Mouse (Mus musculus): ENCODE data around the gene Zfp653. TPM values are rescaled to one million over a fixed set of nuclear protein-coding genes. Genes with fewer than 3 reads are reported as not detected.
"Not testable (repeated sequence)": the region's sequence is repeated elsewhere in the genome, so short reads cannot be mapped to it uniquely, and the experiment has no call there.

The Zfp653 gene
- 1 to 10 TPM; 2.9 to 7.0 (median 6.5) TPM for polyA plus RNA-seq (2017; shearing (Covaris generic))

GRCm38 (mm10) chr9:22070791-22071573, at the start of gene Zfp653, which contains the start of gene Gm49318:
TSS of gene Zfp653 (minus strand) at chr9:22071376.
TSS of gene Gm49318 (minus strand) at chr9:22071259.
- ATAC-seq, result peak; percentile 86

- ATAC-seq, result no peak
Observed at GRCm38 (mm10) chr9:22119543-22119942, 48.4 kb upstream of the Zfp653 start.

- ATAC-seq, result peak; percentile 53
Observed at GRCm38 (mm10) chr9:22117754-22118456, 46.7 kb upstream of the Zfp653 start.

DNA sequence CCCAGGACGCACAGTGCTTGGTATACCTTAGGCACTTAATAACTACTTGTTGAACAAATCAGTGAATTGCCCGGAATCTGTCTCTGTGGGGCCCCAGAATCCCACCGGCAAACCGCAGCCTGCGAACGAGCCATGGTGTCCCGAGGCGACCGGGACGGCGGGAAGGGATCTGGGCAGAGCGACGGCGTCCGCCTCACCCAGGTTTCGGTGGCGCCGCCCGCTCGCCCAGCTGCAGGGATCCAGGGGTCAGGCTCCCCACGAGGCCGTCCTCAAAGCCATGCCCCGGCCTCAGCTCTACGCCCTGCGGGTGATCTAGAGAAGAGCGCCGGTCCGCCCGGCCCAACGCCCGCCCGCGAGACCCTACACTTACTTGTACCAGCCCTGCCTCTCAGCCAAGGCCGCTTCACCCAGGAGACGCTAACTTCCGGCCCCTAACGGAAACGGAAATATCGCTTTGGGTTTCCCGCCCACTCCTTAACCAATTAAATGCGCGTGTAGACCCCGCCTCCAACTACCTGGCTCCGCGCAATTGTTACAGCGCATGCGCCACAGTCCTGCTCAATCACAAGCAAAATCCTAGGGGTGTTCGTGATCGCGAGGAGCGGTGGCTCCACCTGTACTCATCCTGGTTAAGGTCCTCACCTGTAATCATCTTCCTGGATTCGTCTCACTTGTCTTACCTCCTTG, 45.7 kb upstream of the Zfp653 start, which contains the start of gene Elof1:
Gene Elof1 (minus strand): TSS at position 433 of the 687 bp plus-strand sequence.
- peak; percentile 97 for ATAC-seq

GRCm38 (mm10) chr9:22116086-22116485, 44.9 kb upstream of the Zfp653 start:
- ATAC-seq, result no peak

DNA sequence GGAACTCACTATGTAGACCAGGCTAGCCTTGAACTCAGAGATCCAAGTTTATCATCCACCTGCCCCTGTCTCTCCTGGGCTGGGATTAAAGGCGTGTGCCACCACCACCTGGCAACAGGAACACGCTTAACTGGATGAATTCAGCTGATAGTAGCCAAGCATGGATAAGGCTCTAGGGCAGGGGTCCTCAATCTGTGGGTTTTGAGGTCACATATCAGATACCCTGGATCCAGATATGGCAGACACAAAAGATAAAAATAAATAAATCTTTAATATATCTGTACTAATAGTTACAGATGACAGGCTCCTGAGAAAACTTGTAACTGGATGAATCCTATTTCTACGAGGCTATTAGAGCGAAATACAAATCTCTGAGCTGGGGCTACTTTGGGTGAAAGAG, 44.5 kb upstream of the Zfp653 start:
- no peak for ATAC-seq

- no peak for ATAC-seq
Observed at GRCm38 (mm10) chr9:22108194-22108593, 37.0 kb upstream of the Zfp653 start.

DNA sequence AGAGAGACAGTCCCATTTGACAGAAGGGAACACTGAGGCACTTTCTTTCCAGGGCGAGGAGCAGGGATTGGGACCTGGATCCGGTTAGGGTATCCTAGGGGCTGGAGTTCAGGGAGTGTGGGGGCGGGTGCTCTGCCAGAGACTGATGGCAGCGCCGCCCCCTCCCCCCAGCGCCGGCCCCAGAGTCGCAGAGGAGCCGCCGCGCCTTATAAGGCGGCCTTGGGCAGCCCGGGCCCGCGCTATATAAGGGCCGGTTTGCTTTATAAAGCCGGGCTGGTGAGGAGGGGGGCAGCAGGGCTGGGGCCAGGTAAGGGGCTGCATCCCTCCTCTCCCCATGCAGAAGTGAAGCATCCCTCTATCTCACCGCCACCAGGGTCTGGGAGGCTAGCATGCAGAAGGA, 28.7 kb upstream of the Zfp653 start:
- no peak for ATAC-seq

GRCm38 (mm10) chr9:22098993-22099696, 28.0 kb upstream of the Zfp653 start, which contains the start of gene Cnn1:
TSS of gene Cnn1 (plus strand) at chr9:22099216.
- ATAC-seq, result no peak

DNA sequence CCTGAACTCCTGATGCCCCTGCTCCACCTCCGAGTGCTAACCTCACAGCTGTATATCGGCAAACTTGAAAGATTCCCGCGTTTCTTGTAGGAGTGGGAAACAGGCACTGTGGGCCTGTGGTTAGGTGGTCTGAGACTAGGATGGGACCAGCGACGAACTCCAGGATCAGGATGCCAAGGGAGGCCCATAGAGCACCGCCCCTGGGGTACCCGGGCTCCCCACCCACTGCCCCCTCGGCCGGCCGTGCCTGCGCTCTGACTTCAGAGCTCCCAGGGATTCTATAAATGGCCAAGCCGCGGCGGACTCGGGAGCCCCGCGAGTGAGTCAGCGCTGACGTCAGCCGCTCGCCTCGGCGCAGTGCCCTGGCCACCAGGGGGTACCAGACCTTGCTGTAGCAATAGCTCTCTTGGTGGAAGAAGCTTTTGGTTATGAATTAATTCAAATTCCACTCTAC, 24.7 kb upstream of the Zfp653 start:
- peak; percentile 99 for ATAC-seq

GRCm38 (mm10) chr9:22092746-22093145, 21.6 kb upstream of the Zfp653 start:
- no peak for ATAC-seq

DNA sequence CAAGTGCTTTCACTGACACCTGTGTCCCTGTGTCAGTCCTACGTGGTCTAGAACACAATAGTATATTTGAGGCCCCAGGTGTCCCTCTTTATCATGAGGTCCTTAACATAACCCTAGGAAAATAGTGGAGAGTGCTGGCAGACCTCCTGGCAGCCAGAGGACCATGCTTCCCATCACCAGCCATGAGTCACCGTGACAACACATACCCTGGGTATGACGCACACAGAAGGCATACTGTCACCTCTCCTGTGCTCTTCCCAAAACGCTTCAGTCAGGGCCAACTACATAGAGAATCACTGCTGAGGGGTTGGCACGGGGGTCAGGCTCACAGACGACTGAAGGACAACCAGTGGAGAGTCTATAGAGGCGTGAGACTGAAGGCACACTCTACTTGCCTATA, 18.8 kb upstream of the Zfp653 start:
- no peak for ATAC-seq

DNA sequence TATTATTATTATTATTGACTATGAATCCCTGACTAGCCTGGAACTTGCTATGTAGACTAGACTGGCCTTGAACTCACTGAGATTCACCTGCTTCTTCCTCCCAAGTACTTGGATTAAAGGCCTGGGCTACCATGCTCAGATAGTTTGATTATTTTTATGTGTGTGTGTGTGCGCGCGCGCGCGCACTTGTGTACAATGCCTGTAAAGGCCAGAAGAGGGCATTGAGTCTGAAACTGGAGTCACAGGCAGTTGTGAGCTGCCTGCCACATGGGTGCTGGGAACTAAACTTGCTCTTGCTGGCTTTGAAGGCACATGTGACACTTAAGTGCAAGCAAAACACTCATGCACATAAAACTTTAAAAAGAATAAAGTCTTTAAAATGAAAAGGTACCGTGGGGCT, 18.1 kb upstream of the Zfp653 start:
- no peak for ATAC-seq

DNA sequence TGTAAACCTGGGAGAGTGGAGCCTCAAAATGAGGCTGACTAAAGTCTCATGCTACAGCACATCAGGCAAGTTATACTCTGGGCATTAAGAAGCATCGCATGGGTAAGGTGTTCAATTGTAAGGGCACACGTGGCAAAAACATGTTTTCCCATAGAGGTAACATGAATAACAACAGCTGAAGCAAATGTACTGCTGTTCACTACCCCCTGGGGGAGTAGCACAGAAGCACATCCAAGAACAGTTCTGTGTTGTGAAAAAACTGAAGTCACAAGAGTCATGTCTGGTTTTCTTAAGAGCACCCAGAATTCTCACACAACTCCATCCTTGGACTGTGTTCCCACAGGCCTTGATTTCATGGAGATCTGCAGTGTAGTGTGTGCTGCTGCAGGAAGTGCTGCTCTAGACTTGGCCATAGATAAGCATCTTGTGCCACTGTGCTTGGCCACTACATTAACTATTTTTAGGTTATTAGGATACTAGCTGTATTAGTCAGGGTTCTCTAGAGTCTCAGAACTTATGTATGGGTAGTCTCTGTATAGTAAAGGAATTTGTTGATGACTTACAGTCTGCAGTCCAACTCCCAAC, 15.9 kb upstream of the Zfp653 start:
- ATAC-seq, result no peak

DNA sequence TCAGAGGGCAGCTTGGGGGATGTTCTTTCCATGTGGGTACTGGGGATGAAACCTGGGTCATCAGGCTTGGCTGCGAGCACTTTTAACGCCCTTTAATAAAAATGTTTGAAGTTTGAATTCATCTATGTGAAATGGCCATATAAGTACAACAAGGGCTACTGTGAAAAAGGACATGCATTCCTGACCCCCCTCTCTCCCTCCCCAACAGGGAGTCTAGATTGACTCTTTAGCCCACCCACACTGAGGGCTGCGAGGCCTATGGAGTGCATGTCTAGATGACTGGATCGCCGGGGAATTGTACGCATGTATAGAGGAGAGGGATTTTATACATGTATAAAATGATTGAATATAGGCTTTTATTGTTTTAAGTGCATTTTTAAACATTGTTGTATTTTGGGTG, 14.8 kb upstream of the Zfp653 start:
- ATAC-seq, result no peak

DNA sequence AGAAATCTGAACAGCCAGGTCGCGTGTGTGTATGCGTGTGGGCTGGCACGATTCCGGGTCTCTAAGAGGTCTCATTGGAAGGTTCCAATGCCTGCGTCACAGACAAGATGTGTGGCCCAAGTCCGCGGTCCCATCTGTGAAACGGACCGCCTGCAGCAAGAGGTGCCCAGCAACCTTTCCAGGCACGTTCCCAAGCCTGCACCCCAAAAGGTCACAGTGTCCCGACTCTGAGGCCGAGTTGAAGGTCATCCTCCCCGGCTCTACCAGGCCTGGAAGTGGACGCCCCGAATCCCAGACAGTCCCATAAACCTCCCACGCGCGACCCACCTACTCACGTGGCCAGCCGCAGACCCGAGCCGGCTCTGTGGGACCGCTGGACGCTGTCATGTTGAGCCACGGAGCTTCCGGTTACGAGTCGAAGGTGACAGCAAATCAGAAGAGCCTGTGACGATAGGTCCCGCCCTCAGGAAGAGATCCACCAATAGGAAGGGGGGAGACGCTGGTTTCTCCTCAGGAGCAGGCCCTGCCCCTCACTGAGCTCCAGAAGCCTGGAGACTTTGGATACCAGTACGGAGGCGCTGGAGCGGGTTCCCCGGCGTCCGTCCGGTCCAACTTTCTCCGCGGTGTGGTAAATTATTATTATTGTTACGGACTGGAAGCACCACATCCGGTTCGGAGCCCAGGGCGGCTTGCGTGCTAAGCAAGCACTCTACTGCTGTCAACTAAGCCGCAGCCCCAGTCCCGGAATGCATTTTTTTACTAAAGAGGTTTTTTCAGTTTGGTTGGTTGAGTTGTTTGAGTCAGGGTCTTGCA, 14.1 kb upstream of the Zfp653 start, which contains the start of gene Ecsit:
Gene Ecsit (minus strand): TSS at position 417 of the 813 bp plus-strand sequence.
- peak; percentile 98 for ATAC-seq

DNA sequence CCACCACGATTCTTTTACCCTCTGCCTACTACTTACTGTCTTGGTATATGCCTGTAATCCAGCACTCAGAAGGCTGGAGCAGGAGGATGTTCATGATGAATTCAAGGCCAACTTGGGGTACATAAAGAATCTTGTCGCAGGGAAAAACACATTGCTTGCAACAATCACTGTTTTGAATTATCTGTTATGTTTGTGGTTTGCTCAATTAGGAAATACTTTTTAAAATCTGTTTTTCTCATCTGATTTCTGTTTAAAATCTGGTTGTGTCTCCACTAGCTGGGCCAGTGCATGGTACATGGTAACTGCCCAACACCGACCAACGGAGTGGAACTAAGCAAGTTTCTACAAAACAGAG, 13.5 kb upstream of the Zfp653 start:
- ATAC-seq, result no peak

DNA sequence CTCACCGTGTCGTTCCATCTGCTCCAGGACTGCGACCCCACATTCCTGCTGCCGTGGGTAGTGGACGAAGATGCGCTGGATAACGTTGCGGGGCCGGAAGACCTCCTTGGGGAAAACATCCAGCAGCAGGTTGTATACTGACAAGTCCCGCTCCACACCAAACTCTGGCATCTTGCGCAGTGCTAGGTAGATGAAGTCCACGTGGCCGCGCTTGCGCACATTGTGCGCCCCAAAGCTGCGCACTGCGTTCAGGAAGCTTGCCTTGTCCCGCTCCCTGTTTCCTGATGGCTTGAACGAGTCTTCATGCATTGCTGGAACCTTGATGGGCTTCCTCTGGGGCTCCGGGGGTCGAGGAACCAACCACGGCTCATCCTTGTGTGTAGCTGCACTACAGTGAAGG, 5.0 kb upstream of the Zfp653 start:
- ATAC-seq, result no peak

DNA sequence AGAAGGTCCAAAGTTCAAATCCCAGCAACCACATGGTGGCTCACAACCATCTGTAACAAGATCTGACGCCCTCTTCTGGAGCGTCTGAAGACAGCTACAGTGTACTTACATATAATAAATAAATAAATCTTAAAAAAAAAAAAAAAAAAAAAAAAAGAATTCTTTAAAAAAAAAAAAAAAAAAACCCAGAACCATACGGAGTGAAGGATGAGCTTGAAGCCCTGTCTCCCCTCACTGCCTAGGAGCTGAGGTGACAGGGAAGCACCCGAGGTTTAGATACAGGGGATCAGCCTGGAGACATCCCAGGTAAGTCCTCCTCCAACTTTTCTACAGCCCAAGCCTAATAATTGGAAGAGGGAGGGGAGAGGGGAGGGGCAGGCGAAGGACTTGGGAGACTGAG, 4.6 kb upstream of the Zfp653 start:
- not testable (repeated sequence) for ATAC-seq

GRCm38 (mm10) chr9:22072276-22072675, 1.1 kb upstream of the Zfp653 start:
- ATAC-seq, result no peak

- no peak for ATAC-seq
Observed at GRCm38 (mm10) chr9:22069881-22070553, 1.2 kb downstream of the Zfp653 start.
